Mouse (Mus musculus): ENCODE results near the gene Fam50a.
"Not testable (repeated sequence)": the region's sequence is repeated elsewhere in the genome, so short reads cannot be mapped to it uniquely, and the experiment has no call there.

Fam50a gene

DNA sequence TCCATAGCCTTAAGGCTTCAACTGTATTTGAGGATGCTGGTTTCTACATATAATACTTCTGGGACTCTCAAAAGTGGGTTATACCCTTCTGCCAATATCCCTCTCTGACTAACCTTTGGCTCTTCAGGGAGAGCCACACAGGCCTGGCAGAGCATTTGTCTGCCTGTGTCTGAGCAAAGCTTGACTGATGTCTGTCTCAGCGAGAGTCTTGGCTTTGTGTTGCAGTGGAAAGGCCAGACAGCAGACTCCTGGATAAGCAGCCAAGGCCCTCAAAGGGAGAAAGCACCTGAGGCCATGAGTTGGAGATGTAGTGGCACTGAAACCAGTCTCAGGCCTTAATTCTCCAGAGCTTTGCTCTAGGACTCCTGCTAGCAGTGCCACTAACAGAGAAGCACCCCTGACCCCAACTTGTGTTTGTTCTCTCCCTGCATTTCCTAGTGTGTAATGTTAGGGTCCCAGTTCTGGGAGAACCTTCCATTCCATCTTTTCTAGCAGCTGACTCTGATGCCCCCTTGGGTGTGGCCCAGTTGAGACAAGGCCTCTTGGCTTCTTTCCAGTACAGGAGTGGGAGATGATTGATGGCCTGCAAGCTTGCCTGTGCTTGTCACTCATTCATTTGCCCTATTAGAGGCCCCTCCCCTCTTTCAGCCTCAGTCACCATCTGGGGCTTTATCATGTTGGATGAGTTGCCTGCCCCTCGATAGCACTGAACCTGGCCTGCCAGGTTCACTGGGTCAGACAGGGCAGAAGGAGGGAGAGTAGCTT lies 17.5 kb downstream of the Fam50a start:
- no peak for DNase-seq

DNA sequence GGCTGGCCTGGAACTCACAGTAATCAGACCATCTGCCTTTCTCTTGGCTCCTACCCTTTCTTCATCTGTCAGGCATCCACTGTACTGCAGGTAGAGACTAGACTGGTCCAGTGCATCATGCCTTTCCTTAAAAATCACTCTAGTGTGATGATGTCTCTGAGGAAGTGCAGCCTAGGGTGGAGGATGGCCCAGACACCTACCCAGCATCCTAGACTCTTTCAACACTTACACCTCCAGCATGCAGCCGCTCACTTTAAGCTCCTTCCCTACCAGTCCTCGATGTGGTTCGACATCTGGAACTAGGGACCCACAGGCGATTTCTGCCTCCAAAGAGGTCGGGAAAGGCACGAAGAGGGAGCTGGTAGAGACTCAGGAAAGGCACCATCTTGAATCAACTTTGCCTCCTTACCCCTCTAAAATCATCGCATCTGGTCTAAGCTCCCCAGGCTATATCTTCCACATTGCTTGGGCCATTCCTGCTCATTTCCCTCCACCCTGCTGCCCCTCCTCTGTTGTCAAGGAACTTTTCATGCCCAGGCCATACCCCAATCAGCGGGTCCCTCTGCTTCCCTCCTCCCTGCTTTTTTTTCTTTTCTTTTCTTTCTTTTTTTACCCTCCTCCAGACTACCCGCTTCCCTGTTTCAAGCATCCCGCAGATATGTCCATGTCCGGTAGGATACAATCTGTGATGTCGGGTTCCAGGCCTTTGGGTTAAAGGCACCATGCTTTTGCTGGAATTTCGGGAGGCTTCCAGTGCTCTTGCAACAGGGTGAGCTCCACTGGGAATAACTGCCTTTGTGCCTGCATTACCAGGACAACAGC lies 40.0 kb downstream of the Fam50a start:
- DNase-seq: no peak

DNA sequence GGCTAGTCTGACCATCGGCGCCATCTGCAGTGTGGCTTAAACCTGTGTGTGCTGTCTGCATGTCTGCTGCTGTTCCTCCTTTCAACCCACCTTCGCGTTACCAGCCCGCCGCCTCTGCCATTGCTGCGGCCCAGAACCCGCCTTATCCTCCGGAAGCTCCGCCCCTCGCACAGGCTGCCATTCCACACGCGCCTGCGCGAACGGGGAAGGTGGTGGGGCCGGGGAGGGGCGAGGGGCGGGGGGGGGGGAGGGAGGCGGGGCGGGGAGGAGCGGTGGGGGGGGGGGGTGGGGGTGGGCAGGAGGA lies 40.6 kb downstream of the Fam50a start, which contains the start of gene Lage3:
Gene Lage3 (minus strand): TSS at position 152 of the 304 bp plus-strand sequence.
- peak; percentile 88 for DNase-seq

DNA sequence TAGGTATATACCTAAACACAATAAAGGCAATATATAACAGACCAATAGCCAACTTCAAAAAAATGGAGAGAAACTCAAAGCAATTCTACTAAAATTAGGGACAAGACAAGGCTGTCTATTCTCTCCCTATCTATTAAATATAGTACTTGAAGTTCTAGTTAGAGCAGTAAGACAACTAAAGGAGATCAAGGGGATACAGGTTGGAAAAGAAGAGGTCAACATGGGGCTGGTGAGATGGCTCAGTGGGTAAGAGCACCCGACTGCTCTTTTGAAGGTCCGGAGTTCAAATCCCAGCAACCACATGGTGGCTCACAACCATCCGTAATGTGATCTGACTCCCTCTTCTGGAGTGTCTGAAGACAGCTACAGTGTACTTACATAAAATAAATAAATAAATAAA lies 44.2 kb downstream of the Fam50a start:
- DNase-seq: not testable (repeated sequence)

DNA sequence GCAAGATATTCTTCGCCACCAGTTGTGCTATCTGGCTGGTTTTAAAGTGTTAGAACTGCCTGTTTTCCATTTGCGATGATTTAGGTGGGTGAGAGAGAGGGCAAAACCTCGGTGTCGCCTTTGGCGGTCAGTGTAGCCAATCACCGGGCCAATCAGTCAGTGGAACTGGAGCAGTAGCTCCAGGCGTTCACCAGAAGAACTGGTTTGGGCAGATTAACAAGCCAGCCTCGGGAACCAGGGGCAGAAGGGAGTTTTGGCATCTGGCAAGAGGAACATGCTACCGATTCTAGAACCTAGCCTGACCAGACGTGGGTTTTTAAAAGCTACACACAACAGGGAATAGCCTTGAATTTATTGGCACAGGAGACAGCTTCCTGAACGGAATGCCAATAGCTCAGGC lies 46.3 kb downstream of the Fam50a start:
- no peak for DNase-seq

DNA sequence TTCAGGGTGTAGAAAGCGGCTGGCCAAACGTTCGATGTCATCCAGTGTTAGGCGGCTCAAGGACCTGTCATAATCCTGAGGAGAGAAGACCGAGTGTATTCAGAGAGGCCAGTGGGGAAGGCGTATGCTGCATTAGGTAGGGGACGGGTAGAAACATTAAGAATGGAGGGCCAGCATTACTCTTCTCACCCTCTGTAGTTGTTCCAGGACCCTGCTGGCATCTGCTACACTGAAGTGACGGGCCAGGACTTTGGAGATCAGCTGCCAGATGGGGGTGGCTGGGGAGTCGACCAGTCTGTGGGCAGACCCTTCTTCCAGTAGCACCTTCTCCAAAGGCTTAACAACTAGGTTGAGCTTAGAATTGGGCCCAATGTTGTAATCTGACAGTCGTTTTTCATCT lies 54.7 kb downstream of the Fam50a start:
- no peak for DNase-seq

DNA sequence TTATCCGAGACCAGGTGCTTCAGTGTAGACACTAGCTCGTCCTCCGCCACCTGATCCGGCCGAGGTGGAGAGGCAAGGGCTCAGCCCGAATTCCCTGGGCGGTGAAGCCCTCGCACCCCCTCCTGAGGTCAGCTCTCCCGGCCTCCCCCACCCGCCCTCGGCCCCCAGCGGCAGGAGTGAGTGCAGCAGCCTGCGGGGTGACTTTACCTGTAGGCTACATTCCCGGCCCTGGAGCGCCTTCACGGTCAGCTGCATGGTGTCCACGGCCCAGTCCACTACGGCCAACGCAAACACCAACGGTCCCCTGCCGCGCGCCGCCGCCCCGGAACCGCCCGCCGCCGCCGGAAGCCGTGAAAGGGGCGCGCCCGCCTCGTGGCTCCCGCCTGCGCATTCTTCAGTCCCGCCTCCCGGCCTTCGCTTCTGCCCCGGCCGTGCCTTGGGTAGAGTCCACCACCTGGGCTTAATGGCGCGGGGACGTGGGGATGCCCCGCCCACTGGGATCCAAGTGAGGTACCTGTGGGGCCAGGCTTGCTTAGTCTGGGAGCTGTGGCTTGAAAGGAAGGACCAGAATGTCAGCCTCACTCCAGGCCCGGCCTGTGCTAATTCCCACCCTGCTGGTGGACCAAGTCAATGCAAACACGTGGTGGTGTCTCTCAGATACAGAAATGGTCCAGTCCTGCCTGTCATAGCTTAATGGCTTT lies 55.5 kb downstream of the Fam50a start:
- peak; percentile 66 for DNase-seq

All from thymus, postnatal 14 days (tissue).